Mouse (Mus musculus): ENCODE data around the gene Tmem150a. TPM values are rescaled to one million over a fixed set of nuclear protein-coding genes. Genes with fewer than 3 reads are reported as not detected.

The Tmem150a gene
- polyA plus RNA-seq, 1 experiment from 2014 or later, result 9.3 TPM

- H3K4me3 ChIP-seq (ENCODE audit: low read depth, low read length), result no peak overlapping the region
- WGBS, result 19% methylated on average over 12 of the region's 12 CpGs
- no peak overlapping the region for H3K9ac ChIP-seq (ENCODE audit: low read length)
These were observed 35.7 kb downstream of the Tmem150a start for GRCm38 (mm10) chr6:72390795-72391521.

GRCm38 (mm10) chr6:72392341-72392740 lies 37.1 kb downstream of the Tmem150a start:
- no peaks in the 10 kb centered on the region for H3K9me3 ChIP-seq (ENCODE audit: control insufficient read depth, low read length)
- H3K27ac ChIP-seq (ENCODE audit: low read depth, low read length), result no peak overlapping the region
- no peak overlapping the region for H3K4me2 ChIP-seq (ENCODE audit: low read depth)
- peaks cover 5% of the 10 kb centered on the region; the same call in 1 of the 2 replicates for H3K4me1 ChIP-seq (ENCODE audit: control insufficient read depth, insufficient read depth, low read length)
- DNase-seq (ENCODE audit: low spot score) (no peak), ATAC-seq (ENCODE audit: insufficient read depth, low FRiP score, low TSS enrichment) (no peak)
- no peak overlapping the region for H3K9ac ChIP-seq (ENCODE audit: low read length)
- no peaks in the 10 kb centered on the region for H3K36me3 ChIP-seq (ENCODE audit: control insufficient read depth, insufficient read depth, low read length)
- 88% methylated on average over 5 of the region's 5 CpGs for WGBS
- 0 out of 2 replicates have a peak, but pooled peaks cover 5% of the 10 kb centered on the region for H3K27me3 ChIP-seq (ENCODE audit: control insufficient read depth, insufficient read depth, low read length)
- H3K4me3 ChIP-seq (ENCODE audit: low read depth, low read length), result no peak overlapping the region

More at GRCm38 (mm10) chr6:72390795-72391521, 35.7 kb downstream of the Tmem150a start:
- peak; percentile 31 for DNase-seq (ENCODE audit: low spot score)
- no peak overlapping the region for H3K27ac ChIP-seq (ENCODE audit: low read depth, low read length)
- peaks cover 5% of the 10 kb centered on the region; the same call in 1 of the 2 replicates for H3K4me1 ChIP-seq (ENCODE audit: control insufficient read depth, insufficient read depth, low read length)
- peak overlapping the region; percentile 43 for H3K4me2 ChIP-seq (ENCODE audit: low read depth)
- H3K9me3 ChIP-seq (ENCODE audit: control insufficient read depth, low read length), result no peaks in the 10 kb centered on the region
- no peaks in the 10 kb centered on the region for H3K36me3 ChIP-seq (ENCODE audit: control insufficient read depth, insufficient read depth, low read length)
- 0 out of 2 replicates have a peak, but pooled peaks cover 5% of the 10 kb centered on the region for H3K27me3 ChIP-seq (ENCODE audit: control insufficient read depth, insufficient read depth, low read length)
- ATAC-seq (ENCODE audit: insufficient read depth, low FRiP score, low TSS enrichment), result no peak

- Histone ChIP-seq H3K9ac (ENCODE audit: low read length) (no peak overlapping the region), H3K4me2 (ENCODE audit: low read depth) (no peak overlapping the region), H3K27me3 (ENCODE audit: control insufficient read depth, insufficient read depth, low read length) (no peaks in the 10 kb centered on the region), H3K36me3 (ENCODE audit: control insufficient read depth, insufficient read depth, low read length) (no peaks in the 10 kb centered on the region), H3K4me1 (ENCODE audit: control insufficient read depth, insufficient read depth, low read length) (no peaks in the 10 kb centered on the region), H3K9me3 (ENCODE audit: control insufficient read depth, low read length) (no peaks in the 10 kb centered on the region), H3K27ac (ENCODE audit: low read depth, low read length) (no peak overlapping the region), H3K4me3 (ENCODE audit: low read depth, low read length) (no peak overlapping the region)
- whole genome bisulfite sequencing, result 83% methylated on average over 10 of the region's 10 CpGs
- ATAC-seq (ENCODE audit: insufficient read depth, low FRiP score, low TSS enrichment), result no peak
- no peak for DNase-seq (ENCODE audit: low spot score)
These were observed 41.6 kb downstream of the Tmem150a start for GRCm38 (mm10) chr6:72396837-72397251.

- H3K36me3 ChIP-seq (ENCODE audit: control insufficient read depth, insufficient read depth, low read length), result no peaks in the 10 kb centered on the region
- no peak for ATAC-seq (ENCODE audit: insufficient read depth, low FRiP score, low TSS enrichment)
- whole genome bisulfite sequencing, result 47% methylated on average over 2 of the region's 2 CpGs
These were observed 44.7 kb downstream of the Tmem150a start for GRCm38 (mm10) chr6:72399967-72400366.

GRCm38 (mm10) chr6:72401875-72402274 lies 46.6 kb downstream of the Tmem150a start:
- H3K27ac ChIP-seq (ENCODE audit: low read depth, low read length), result no peak overlapping the region
- peak; percentile 60 for DNase-seq (ENCODE audit: low spot score)

More at GRCm38 (mm10) chr6:72399967-72400366, 44.7 kb downstream of the Tmem150a start:
- Histone ChIP-seq H3K4me1 (ENCODE audit: control insufficient read depth, insufficient read depth, low read length) (no peaks in the 10 kb centered on the region), H3K27ac (ENCODE audit: low read depth, low read length) (no peak overlapping the region), H3K9me3 (ENCODE audit: control insufficient read depth, low read length) (no peaks in the 10 kb centered on the region), H3K4me3 (ENCODE audit: low read depth, low read length) (no peak overlapping the region), H3K4me2 (ENCODE audit: low read depth) (no peak overlapping the region), H3K9ac (ENCODE audit: low read length) (no peak overlapping the region), H3K27me3 (ENCODE audit: control insufficient read depth, insufficient read depth, low read length) (no peaks in the 10 kb centered on the region)
- peak; percentile 40 for DNase-seq (ENCODE audit: low spot score)

GRCm38 (mm10) chr6:72405356-72405755 lies 50.1 kb downstream of the Tmem150a start:
- Histone ChIP-seq H3K27me3 (ENCODE audit: control insufficient read depth, insufficient read depth, low read length) (no peaks in the 10 kb centered on the region), H3K9me3 (ENCODE audit: control insufficient read depth, low read length) (no peaks in the 10 kb centered on the region), H3K9ac (ENCODE audit: low read length) (no peak overlapping the region), H3K4me1 (ENCODE audit: control insufficient read depth, insufficient read depth, low read length) (no peaks in the 10 kb centered on the region), H3K4me3 (ENCODE audit: low read depth, low read length) (no peak overlapping the region), H3K27ac (ENCODE audit: low read depth, low read length) (no peak overlapping the region), H3K4me2 (ENCODE audit: low read depth) (no peak overlapping the region), H3K36me3 (ENCODE audit: control insufficient read depth, insufficient read depth, low read length) (no peaks in the 10 kb centered on the region)
- no peak for ATAC-seq (ENCODE audit: insufficient read depth, low FRiP score, low TSS enrichment)
- 79% methylated on average over 7 of the region's 7 CpGs for WGBS
- DNase-seq (ENCODE audit: low spot score), result no peak

More at GRCm38 (mm10) chr6:72401875-72402274, 46.6 kb downstream of the Tmem150a start:
- H3K9me3 ChIP-seq (ENCODE audit: control insufficient read depth, low read length), result no peaks in the 10 kb centered on the region
- ATAC-seq (ENCODE audit: insufficient read depth, low FRiP score, low TSS enrichment), result no peak
- H3K36me3 ChIP-seq (ENCODE audit: control insufficient read depth, insufficient read depth, low read length), result no peaks in the 10 kb centered on the region
- no peaks in the 10 kb centered on the region for H3K27me3 ChIP-seq (ENCODE audit: control insufficient read depth, insufficient read depth, low read length)
- WGBS, result 19% methylated on average over 7 of the region's 7 CpGs
- no peak overlapping the region for H3K4me2 ChIP-seq (ENCODE audit: low read depth)
- H3K4me1 ChIP-seq (ENCODE audit: control insufficient read depth, insufficient read depth, low read length), result no peaks in the 10 kb centered on the region
- no peak overlapping the region for H3K4me3 ChIP-seq (ENCODE audit: low read depth, low read length)
- H3K9ac ChIP-seq (ENCODE audit: low read length), result no peak overlapping the region

GRCm38 (mm10) chr6:72407119-72407518 lies 51.9 kb downstream of the Tmem150a start:
- Histone ChIP-seq H3K9me3 (ENCODE audit: control insufficient read depth, low read length) (no peaks in the 10 kb centered on the region), H3K4me1 (ENCODE audit: control insufficient read depth, insufficient read depth, low read length) (no peaks in the 10 kb centered on the region), H3K36me3 (ENCODE audit: control insufficient read depth, insufficient read depth, low read length) (no peaks in the 10 kb centered on the region), H3K27ac (ENCODE audit: low read depth, low read length) (no peak overlapping the region), H3K27me3 (ENCODE audit: control insufficient read depth, insufficient read depth, low read length) (no peaks in the 10 kb centered on the region), H3K4me2 (ENCODE audit: low read depth) (no peak overlapping the region), H3K9ac (ENCODE audit: low read length) (no peak overlapping the region), H3K4me3 (ENCODE audit: low read depth, low read length) (no peak overlapping the region)
- ATAC-seq (ENCODE audit: insufficient read depth, low FRiP score, low TSS enrichment) (no peak), DNase-seq (ENCODE audit: low spot score) (peak; percentile 88)
- WGBS, result 7% methylated on average over 5 of the region's 5 CpGs
